Mouse (Mus musculus) G1E (cell line): ENCODE measurements around the gene Dnajc28.

Source experiments
- CTCF ChIP-seq: IDR thresholded peaks from 2 replicates; pipeline ENCODE4 v1.5.1; 2012; ENCODE audit warnings: low read depth, low read length, inconsistent platforms, mixed read lengths
- GATA2 ChIP-seq: IDR thresholded peaks from 2 replicates; pipeline ENCODE4 v1.6.1; 2012; ENCODE audit warnings: low read depth, low read length, inconsistent platforms, borderline replicate concordance
- POLR2AphosphoS5 ChIP-seq: IDR thresholded peaks from 2 replicates; pipeline ENCODE4 v1.6.1; 2012; ENCODE audit warnings: low read depth, low read length, inconsistent platforms; ENCODE audit not compliant: insufficient replicate concordance
- TAL1 ChIP-seq: conservative IDR thresholded peaks from 2 replicates; pipeline ENCODE4 v1.6.1; 2012; ENCODE audit warnings: low read depth, low read length, inconsistent platforms, mixed read lengths

GRCm38 (mm10) chr16:91633641-91634040 lies 14.8 kb upstream of the Dnajc28 start:
- TF ChIP-seq CTCF, result no peak
- no peak for TF ChIP-seq GATA2
- TF ChIP-seq TAL1, result no peak
- TF ChIP-seq POLR2AphosphoS5, result no peak
